Comparison of ENCODE assay signal across 7 mouse cellular contexts in the genomic region with DNA sequence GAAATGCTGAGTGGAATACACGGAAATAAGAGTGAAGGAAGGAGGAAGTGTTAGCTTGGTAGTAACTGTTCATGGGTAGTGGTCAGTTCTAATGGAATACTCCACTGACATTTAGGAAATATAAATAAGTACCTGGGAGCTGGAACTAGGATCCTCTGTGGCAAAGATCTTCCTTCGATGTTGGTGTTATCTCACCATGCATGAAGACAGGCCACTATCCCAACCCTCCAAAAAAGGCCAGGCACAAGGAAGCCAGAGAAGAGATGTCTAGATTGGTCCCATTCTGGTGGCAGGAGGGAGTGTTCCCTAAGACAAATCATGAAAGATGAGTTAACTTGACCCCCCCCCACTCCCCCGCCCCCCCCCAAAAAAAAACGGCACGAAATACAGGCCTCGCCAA. TPM values are rescaled to one million over a fixed set of nuclear protein-coding genes. Genes with fewer than 3 reads are reported as not detected.
DNase-seq lines count a peak whose midpoint lies in the region; ATAC-seq lines count a peak whose summit lies in the region.

No protein-coding gene starts in this region.

- H3K36me3 ChIP-seq in megakaryocyte, embryonic 14.5 days (replicated peaks; ENCODE audit: low read length), result peaks cover 4% of the 10 kb centered on the region
- no peaks in the 10 kb centered on the region for H3K36me3 ChIP-seq in forebrain, embryonic 12.5 days (replicated peaks)
- H3K36me3 ChIP-seq in limb, embryonic 12.5 days, result no peaks in the 10 kb centered on the region
- no peaks in the 10 kb centered on the region for H3K36me3 ChIP-seq in splenic B cell, adult 2 months (ENCODE audit: control insufficient read depth, insufficient read depth, low read length, poor library complexity, severe bottlenecking)

- peak overlapping the region; percentile 86 for H3K9ac ChIP-seq in forebrain, embryonic 12.5 days
- peak overlapping the region; percentile 80; the same call in 1 of the 2 replicates for H3K9ac ChIP-seq in limb, embryonic 12.5 days (replicated peaks)

- no peaks in the 10 kb centered on the region for H3K27me3 ChIP-seq in megakaryocyte, embryonic 14.5 days (replicated peaks)
- no peaks in the 10 kb centered on the region for H3K27me3 ChIP-seq in forebrain, embryonic 12.5 days
- no peaks in the 10 kb centered on the region for H3K27me3 ChIP-seq in limb, embryonic 12.5 days
- no peaks in the 10 kb centered on the region for H3K27me3 ChIP-seq in splenic B cell, adult 2 months (ENCODE audit: control insufficient read depth, insufficient read depth, low read length, poor library complexity, severe bottlenecking)

- H3K4me1 ChIP-seq in megakaryocyte, embryonic 14.5 days, result peaks cover 42% of the 10 kb centered on the region
- H3K4me1 ChIP-seq in forebrain, embryonic 12.5 days, result peaks cover 29% of the 10 kb centered on the region
- peaks cover 16% of the 10 kb centered on the region for H3K4me1 ChIP-seq in limb, embryonic 12.5 days (replicated peaks)

- H3K27ac ChIP-seq in forebrain, embryonic 12.5 days, result peak overlapping the region; percentile 93
- H3K27ac ChIP-seq in limb, embryonic 12.5 days, result peak overlapping the region; percentile 97

- 24% methylated on average over 6 of the region's 6 CpGs for WGBS in forebrain, embryonic 12.5 days
- WGBS in limb, embryonic 12.5 days, result 20% methylated on average over 6 of the region's 6 CpGs

- no peak for ATAC-seq in megakaryocyte, adult 5-6 weeks (ENCODE audit: poor library complexity, severe bottlenecking)
- no peak for ATAC-seq in forebrain, embryonic 12.5 days (ENCODE audit: low FRiP score)
- ATAC-seq in limb, embryonic 12.5 days (ENCODE audit: insufficient number of reproducible peaks, insufficient read depth, low FRiP score, low TSS enrichment, low read depth), result no peak

- peak overlapping the region; percentile 81 for H3K4me2 ChIP-seq in forebrain, embryonic 12.5 days
- peak overlapping the region; percentile 78 for H3K4me2 ChIP-seq in limb, embryonic 12.5 days

- H3K4me3 ChIP-seq in megakaryocyte, embryonic 14.5 days (replicated peaks), result peak overlapping the region; percentile 98
- H3K4me3 ChIP-seq in forebrain, embryonic 12.5 days (replicated peaks), result peak overlapping the region; percentile 62
- H3K4me3 ChIP-seq in limb, embryonic 12.5 days (replicated peaks), result peak overlapping the region; percentile 75

- peak; percentile 26 for DNase-seq in splenic B cell, adult 2 months (ENCODE audit: low read depth, low spot score)
- DNase-seq in thymus, postnatal 25 days, result no peak
- no peak for DNase-seq in Muller cell, postnatal 12 days (ENCODE audit: inconsistent ontology term)

- H3K9me3 ChIP-seq in megakaryocyte, embryonic 14.5 days, result no peaks in the 10 kb centered on the region
- H3K9me3 ChIP-seq in forebrain, embryonic 12.5 days, result no peaks in the 10 kb centered on the region
- H3K9me3 ChIP-seq in limb, embryonic 12.5 days, result no peaks in the 10 kb centered on the region

RNA-seq across cellular contexts. Expression of gene Sypl, which starts 0.6 kb away (rescaled TPM):
- 5.0 and 7.1 TPM in 2 replicates for polyA plus RNA-seq in megakaryocyte, embryonic 14.5 days (2012; ENCODE audit: insufficient read depth, low replicate concordance)
- total RNA-seq in megakaryocyte, adult 5-6 weeks (2015), result 114 and 117 TPM in 2 replicates
- total RNA-seq in megakaryocyte, adult 5-6 weeks (2017), result 50.6 and 62.0 TPM in 2 replicates
- polyA plus RNA-seq in forebrain, embryonic 12.5 days (2016; fragmentation: Nextera tagmentation; extraction: Ambion mirVana), result 44.5 and 47.1 TPM in 2 replicates
- polyA plus RNA-seq in limb, embryonic 12.5 days (2016; fragmentation: Nextera tagmentation; extraction: Ambion mirVana), result 65.6 and 66.6 TPM in 2 replicates
